Mouse (Mus musculus) limb, embryonic 15.5 days (tissue): Measurements from ENCODE around the gene Twsg1. TPM values are rescaled to one million over a fixed set of nuclear protein-coding genes. Genes with fewer than 3 reads are reported as not detected.
"Not testable (repeated sequence)": the region's sequence is repeated elsewhere in the genome, so short reads cannot be mapped to it uniquely, and the experiment has no call there.

ENCODE experiments used
- ATAC-seq: fragments of 200-750 bp; cut with Nextera tagmentation; 2 replicates; pipeline ENCODE4 v1.8.0; 2017; ENCODE audit warnings: low read depth, moderate TSS enrichment; ENCODE audit not compliant: insufficient number of reproducible peaks, low FRiP score, low TSS enrichment
- H3K27ac ChIP-seq: fragments of 300-500 bp; sonication (generic); 2 replicates; pipeline ENCODE4 v1.5.1; 2015; ENCODE audit warnings: moderate library complexity, mild to moderate bottlenecking, inconsistent platforms
- H3K27me3 ChIP-seq: fragments of 300-500 bp; sonication (generic); 2 replicates; pipeline ENCODE4 v1.6.1; 2015; ENCODE audit warnings: inconsistent platforms
- H3K36me3 ChIP-seq: fragments of 300-500 bp; sonication (generic); 2 replicates; pipeline ENCODE4 v1.6.1; 2015; ENCODE audit warnings: inconsistent platforms
- H3K4me1 ChIP-seq: fragments of 300-500 bp; sonication (generic); 2 replicates; pipeline ENCODE4 v1.6.1; 2015; ENCODE audit warnings: inconsistent platforms
- H3K4me2 ChIP-seq: fragments of 300-500 bp; sonication (generic); 2 replicates; pipeline ENCODE4 v1.6.1; 2015; ENCODE audit warnings: mild to moderate bottlenecking, inconsistent platforms
- H3K4me3 ChIP-seq: fragments of 300-500 bp; sonication (generic); 2 replicates; pipeline ENCODE4 v1.5.1; 2015; ENCODE audit warnings: mild to moderate bottlenecking, inconsistent platforms
- H3K9ac ChIP-seq: fragments of 300-500 bp; sonication (generic); 2 replicates; pipeline ENCODE4 v1.6.1; 2015; ENCODE audit warnings: inconsistent platforms
- H3K9me3 ChIP-seq: fragments of 300-500 bp; sonication (generic); 2 replicates; pipeline ENCODE4 v1.6.1; 2016; ENCODE audit warnings: inconsistent platforms
- WGBS: fragments of 180-500 bp; shearing (Covaris S2); methylation state at CpG from one replicate; pipeline ENCODE4 v1.1.7; 2015; 5-methylcytosine and 5-hydroxymethylcytosine counted together
- polyA plus RNA-seq: library from polyadenylated mRNA; unstranded; fragments of >200 nt; fragmentation: Nextera tagmentation; extraction: Ambion mirVana; gene quantifications from 2 replicates; pipeline ENCODE4 v1.2.1, GENCODE M21; 2015

Gene Twsg1
- polyA plus RNA-seq: 136 and 150 TPM in 2 replicates

GRCm38 (mm10) chr17:65950622-65951404 lies at the start of gene Twsg1:
Gene Twsg1, minus strand, starts transcription at chr17:65951226.
- peak within 1 kb of the TSS; percentile 95 for H3K9ac ChIP-seq
- H3K27ac ChIP-seq: peak within 1 kb of the TSS; percentile 89
- peak within 1 kb of the TSS; percentile 46 for H3K4me2 ChIP-seq
- H3K27me3 ChIP-seq: no peaks in the 10 kb centered on the region
- H3K4me1 ChIP-seq: peaks cover 8% of the 10 kb centered on the region
- 0% methylated on average over 83 of the region's 87 CpGs for WGBS
- peak; percentile 95 for ATAC-seq
- peak within 1 kb of the TSS; percentile 94 for H3K4me3 ChIP-seq
- H3K36me3 ChIP-seq: peaks cover 24% of the 10 kb centered on the region
- no peaks in the 10 kb centered on the region for H3K9me3 ChIP-seq

- H3K36me3 ChIP-seq: peaks cover 11% of the 10 kb centered on the region
- H3K4me2 ChIP-seq: no peak overlapping the region
- H3K27ac ChIP-seq: no peak overlapping the region
- H3K4me3 ChIP-seq: no peak overlapping the region
- no peak for ATAC-seq
- no peaks in the 10 kb centered on the region for H3K4me1 ChIP-seq
- H3K27me3 ChIP-seq: no peaks in the 10 kb centered on the region
- WGBS: 88% methylated on average over 3 of the region's 3 CpGs
- no peaks in the 10 kb centered on the region for H3K9me3 ChIP-seq
- no peak overlapping the region for H3K9ac ChIP-seq
These were observed 37.3 kb upstream of the Twsg1 start for GRCm38 (mm10) chr17:65988151-65988820.

- H3K9me3 ChIP-seq, H3K27ac ChIP-seq, H3K4me2 ChIP-seq, ATAC-seq, H3K9ac ChIP-seq, H3K4me3 ChIP-seq, H3K4me1 ChIP-seq, H3K27me3 ChIP-seq: not testable (repeated sequence)
- H3K36me3 ChIP-seq: peaks cover 15% of the 10 kb centered on the region; the same call in 1 of the 2 replicates
These were observed 25.7 kb upstream of the Twsg1 start for GRCm38 (mm10) chr17:65976720-65977119.

GRCm38 (mm10) chr17:65967751-65968150 lies 16.7 kb upstream of the Twsg1 start:
- 0 out of 2 replicates have a peak, but pooled peaks cover 2% of the 10 kb centered on the region for H3K36me3 ChIP-seq
- 74% methylated on average over 11 of the region's 11 CpGs for WGBS
- ATAC-seq: no peak

GRCm38 (mm10) chr17:65962263-65962662 lies 11.2 kb upstream of the Twsg1 start:
- WGBS: 95% methylated on average over 2 of the region's 2 CpGs
- Histone ChIP-seq H3K9ac (no peak overlapping the region), H3K4me1 (0 out of 2 replicates have a peak, but pooled peaks cover 2% of the 10 kb centered on the region), H3K27ac (no peak overlapping the region), H3K36me3 (no peaks in the 10 kb centered on the region), H3K4me2 (no peak overlapping the region), H3K4me3 (no peak overlapping the region), H3K27me3 (no peaks in the 10 kb centered on the region), H3K9me3 (no peaks in the 10 kb centered on the region)
- ATAC-seq: no peak

More at GRCm38 (mm10) chr17:65967751-65968150, 16.7 kb upstream of the Twsg1 start:
- no peak overlapping the region for H3K27ac ChIP-seq
- no peaks in the 10 kb centered on the region for H3K4me1 ChIP-seq
- no peaks in the 10 kb centered on the region for H3K27me3 ChIP-seq
- H3K9ac ChIP-seq: no peak overlapping the region
- H3K9me3 ChIP-seq: no peaks in the 10 kb centered on the region
- no peak overlapping the region for H3K4me3 ChIP-seq
- H3K4me2 ChIP-seq: no peak overlapping the region

- Histone ChIP-seq H3K27ac (no peak overlapping the region), H3K27me3 (no peaks in the 10 kb centered on the region), H3K36me3 (no peaks in the 10 kb centered on the region), H3K4me1 (0 out of 2 replicates have a peak, but pooled peaks cover 2% of the 10 kb centered on the region), H3K4me2 (no peak overlapping the region), H3K4me3 (no peak overlapping the region), H3K9ac (no peak overlapping the region), H3K9me3 (no peaks in the 10 kb centered on the region)
- ATAC-seq: no peak
- 85% methylated on average over 2 of the region's 2 CpGs for WGBS
These were observed 10.6 kb upstream of the Twsg1 start for GRCm38 (mm10) chr17:65961606-65962136.

GRCm38 (mm10) chr17:65959011-65959410 lies 8.0 kb upstream of the Twsg1 start:
- H3K36me3 ChIP-seq: no peaks in the 10 kb centered on the region
- H3K4me3 ChIP-seq: no peak overlapping the region
- H3K27ac ChIP-seq: no peak overlapping the region
- no peak overlapping the region for H3K9ac ChIP-seq
- 67% methylated on average over 3 of the region's 3 CpGs for WGBS
- ATAC-seq: no peak
- H3K27me3 ChIP-seq: no peaks in the 10 kb centered on the region
- no peaks in the 10 kb centered on the region for H3K9me3 ChIP-seq
- H3K4me1 ChIP-seq: 0 out of 2 replicates have a peak, but pooled peaks cover 2% of the 10 kb centered on the region
- no peak overlapping the region for H3K4me2 ChIP-seq

GRCm38 (mm10) chr17:65958366-65958765 lies 7.3 kb upstream of the Twsg1 start:
- Histone ChIP-seq H3K4me1 (0 out of 2 replicates have a peak, but pooled peaks cover 2% of the 10 kb centered on the region), H3K4me2 (no peak overlapping the region), H3K9me3 (no peaks in the 10 kb centered on the region), H3K27me3 (no peaks in the 10 kb centered on the region), H3K27ac (no peak overlapping the region), H3K36me3 (no peaks in the 10 kb centered on the region), H3K4me3 (no peak overlapping the region), H3K9ac (no peak overlapping the region)
- WGBS: 86% methylated on average over 1 of the region's 1 CpGs
- ATAC-seq: no peak

- ATAC-seq: no peak
- Histone ChIP-seq H3K4me3 (no peak overlapping the region), H3K36me3 (no peaks in the 10 kb centered on the region), H3K4me2 (no peak overlapping the region), H3K9me3 (no peaks in the 10 kb centered on the region), H3K27ac (no peak overlapping the region), H3K4me1 (0 out of 2 replicates have a peak, but pooled peaks cover 2% of the 10 kb centered on the region), H3K27me3 (no peaks in the 10 kb centered on the region), H3K9ac (no peak overlapping the region)
- 74% methylated on average over 8 of the region's 8 CpGs for WGBS
These were observed 6.8 kb upstream of the Twsg1 start for GRCm38 (mm10) chr17:65957782-65958325.

- Histone ChIP-seq H3K36me3 (no peaks in the 10 kb centered on the region), H3K4me3 (no peak overlapping the region), H3K9me3 (no peaks in the 10 kb centered on the region), H3K27ac (0 out of 2 replicates have a peak overlapping the region, but pooled peaks have one; percentile 43), H3K4me1 (0 out of 2 replicates have a peak, but pooled peaks cover 2% of the 10 kb centered on the region), H3K9ac (no peak overlapping the region), H3K27me3 (no peaks in the 10 kb centered on the region), H3K4me2 (no peak overlapping the region)
- no peak for ATAC-seq
- WGBS: 72% methylated on average over 14 of the region's 14 CpGs
These were observed 6.2 kb upstream of the Twsg1 start for GRCm38 (mm10) chr17:65956993-65957781.

GRCm38 (mm10) chr17:65956140-65956539 lies 5.1 kb upstream of the Twsg1 start:
- no peak for ATAC-seq
- Histone ChIP-seq H3K27me3 (no peaks in the 10 kb centered on the region), H3K4me3 (no peak overlapping the region), H3K9ac (no peak overlapping the region), H3K4me2 (no peak overlapping the region), H3K36me3 (no peaks in the 10 kb centered on the region), H3K4me1 (peaks cover 5% of the 10 kb centered on the region; the same call in 1 of the 2 replicates), H3K27ac (no peak overlapping the region), H3K9me3 (no peaks in the 10 kb centered on the region)
- 81% methylated on average over 3 of the region's 3 CpGs for WGBS
